Mouse (Mus musculus): ENCODE results near the gene Trp53i13.

Gene Trp53i13

DNA sequence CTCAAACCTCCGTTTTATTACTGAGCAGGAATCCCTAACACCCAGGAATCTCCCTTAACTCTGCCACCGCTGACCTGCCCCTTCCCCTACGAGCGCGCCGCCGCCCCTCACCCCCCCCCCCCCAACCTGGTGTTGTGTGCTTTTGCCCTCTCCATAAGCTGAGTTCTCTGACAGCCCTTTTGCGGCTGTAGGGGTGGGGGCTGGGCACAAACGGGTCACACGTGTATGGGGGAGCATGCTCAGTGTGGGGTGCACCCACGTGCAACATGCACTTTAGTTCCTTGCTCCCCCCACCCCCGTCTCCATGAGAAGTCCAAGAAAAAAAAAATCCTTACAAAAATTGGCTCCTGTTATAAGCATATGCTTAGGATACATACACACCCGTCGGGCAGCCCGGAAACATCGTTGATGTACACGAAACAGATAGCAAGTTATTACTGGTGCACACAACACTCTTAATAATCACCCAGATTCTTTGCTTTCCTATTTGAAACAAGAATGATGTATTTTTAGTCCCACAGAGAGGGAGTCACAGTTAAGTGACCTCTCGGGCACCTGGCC lies 23.4 kb downstream of the Trp53i13 start:
- DNase-seq (ENCODE audit: low spot score) = no peak

GRCm38 (mm10) chr11:77491502-77492291 lies 24.1 kb downstream of the Trp53i13 start:
- peak; percentile 69 for DNase-seq (ENCODE audit: low spot score)

DNA sequence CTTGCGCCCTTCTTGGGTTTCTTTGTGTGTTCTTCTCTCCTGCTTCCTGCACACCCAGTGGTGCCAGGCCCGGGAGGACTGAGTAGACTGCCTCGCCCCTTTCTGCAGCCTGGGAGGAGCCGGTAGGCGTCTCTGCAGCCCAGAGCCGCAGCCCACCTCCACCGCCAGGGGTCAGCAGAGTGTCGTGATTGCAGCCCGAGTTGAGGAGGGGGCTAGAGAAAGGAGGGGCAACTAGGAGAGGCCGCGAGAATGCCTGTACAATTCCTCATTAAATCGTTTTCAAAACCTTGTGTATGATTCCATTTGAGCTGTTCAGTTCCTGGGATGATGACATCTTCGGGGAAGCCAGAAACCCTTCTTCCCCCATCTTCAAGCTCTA lies 24.7 kb downstream of the Trp53i13 start:
- DNase-seq (ENCODE audit: low spot score) = peak; percentile 82

GRCm38 (mm10) chr11:77490451-77490850 lies 25.3 kb downstream of the Trp53i13 start:
- no peak for DNase-seq (ENCODE audit: low spot score)

- DNase-seq (ENCODE audit: low spot score) = peak; percentile 67
Observed at GRCm38 (mm10) chr11:77489591-77490235, 26.1 kb downstream of the Trp53i13 start, which contains the start of gene Ankrd13b. Gene Ankrd13b (minus strand): TSS chr11:77489678.

DNA sequence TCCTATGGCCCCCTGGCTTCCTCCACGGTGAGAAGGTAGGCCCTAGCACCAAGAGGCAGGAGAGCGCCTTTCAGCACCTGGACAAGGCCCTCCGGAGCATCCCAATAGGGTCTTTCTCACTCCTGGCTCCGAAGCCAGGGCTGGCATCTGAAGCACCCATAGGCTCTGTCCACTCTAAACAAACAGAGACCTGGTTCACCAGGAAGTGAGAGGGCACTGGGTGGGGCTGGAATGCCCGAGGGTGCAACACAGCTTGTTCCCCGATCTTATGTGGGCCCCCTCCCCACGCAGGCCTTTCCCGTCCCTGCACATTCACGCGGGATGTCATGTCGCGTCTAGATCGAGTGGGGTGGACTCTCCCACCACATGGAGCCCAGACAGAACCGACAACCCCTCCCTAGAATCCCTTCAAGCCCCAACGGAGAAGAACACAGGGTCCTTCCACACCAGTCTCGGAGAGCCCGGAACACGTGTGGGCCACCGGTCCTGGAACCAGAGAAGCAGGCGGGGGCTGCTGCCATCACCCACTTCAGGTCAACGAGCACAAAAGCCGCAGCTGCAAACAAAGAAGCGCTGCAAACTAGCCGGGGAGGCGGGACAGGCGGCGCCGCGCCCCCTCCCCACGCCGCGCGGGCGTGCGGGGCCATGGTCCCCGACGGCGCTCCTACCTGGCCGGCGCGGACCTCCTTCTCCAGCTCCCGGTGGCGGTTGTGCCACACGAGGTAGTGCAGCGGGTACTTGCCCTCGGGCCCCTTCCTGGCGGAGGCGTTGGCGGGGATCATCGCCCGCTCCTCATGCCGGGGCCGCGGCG lies 26.8 kb downstream of the Trp53i13 start:
- DNase-seq (ENCODE audit: low spot score) = no peak

- no peak for DNase-seq (ENCODE audit: low spot score)
Observed at GRCm38 (mm10) chr11:77486798-77487197, 29.0 kb downstream of the Trp53i13 start.

DNA sequence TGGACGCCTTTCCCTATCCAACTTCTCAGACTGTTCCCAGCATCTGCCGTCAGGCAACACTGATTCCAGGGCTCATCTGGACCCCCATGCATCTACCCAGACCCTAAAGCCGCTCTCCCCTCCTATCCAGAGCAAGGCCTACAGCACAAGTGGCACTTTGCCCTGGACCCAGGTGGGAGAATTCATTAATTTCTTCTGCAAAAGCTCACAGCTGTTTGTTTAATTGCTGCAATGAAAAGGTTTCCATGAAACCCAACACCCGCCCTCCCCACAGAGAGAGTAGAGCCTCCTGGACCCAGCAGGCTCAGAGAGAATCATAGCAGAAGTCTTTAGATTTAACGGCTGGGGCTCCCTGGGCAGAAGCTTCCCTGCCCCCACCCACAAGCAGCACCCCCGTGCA lies 30.6 kb downstream of the Trp53i13 start:
- DNase-seq (ENCODE audit: low spot score) = no peak

GRCm38 (mm10) chr11:77483510-77484255 lies 32.1 kb downstream of the Trp53i13 start:
- no peak for DNase-seq (ENCODE audit: low spot score)

DNA sequence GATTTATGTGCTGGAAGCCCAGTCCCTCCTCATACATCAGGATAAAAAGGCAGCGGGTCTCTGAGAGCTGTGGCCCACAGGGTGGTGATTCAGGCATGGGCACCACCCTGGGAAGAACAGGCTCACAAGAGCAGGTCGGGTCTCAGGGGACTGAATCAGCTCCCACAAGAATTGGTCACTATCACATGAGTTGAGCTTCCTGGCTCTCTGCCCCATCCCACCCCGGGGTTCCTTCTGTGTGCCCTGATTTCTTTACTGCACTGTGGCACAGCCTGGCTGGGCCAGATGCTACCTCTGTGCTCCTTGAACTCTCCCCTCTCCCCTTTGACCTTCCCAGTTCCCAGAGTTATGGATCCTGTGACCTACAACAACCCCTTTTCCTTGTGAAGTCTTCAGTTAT lies 32.7 kb downstream of the Trp53i13 start:
- no peak for DNase-seq (ENCODE audit: low spot score)

DNA sequence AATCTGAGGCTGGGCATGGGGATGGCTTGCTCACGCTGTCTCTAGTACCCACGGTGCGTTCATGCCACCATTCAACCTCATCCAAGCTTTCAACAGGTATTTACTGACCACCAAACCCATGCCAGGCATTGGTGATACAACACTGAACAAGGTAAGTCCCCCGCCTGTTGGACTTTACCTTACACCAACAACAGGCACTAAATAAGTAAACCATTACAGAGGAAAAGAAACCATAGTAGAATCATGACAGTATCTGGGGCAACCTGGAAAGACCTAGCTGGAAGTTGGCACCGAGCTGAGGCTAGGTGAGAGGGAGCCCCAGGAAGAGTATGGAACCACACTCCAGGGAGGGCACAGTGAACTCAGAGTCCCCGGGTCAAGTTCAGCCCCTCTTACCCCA lies 38.9 kb downstream of the Trp53i13 start:
- no peak for DNase-seq (ENCODE audit: low spot score)

DNA sequence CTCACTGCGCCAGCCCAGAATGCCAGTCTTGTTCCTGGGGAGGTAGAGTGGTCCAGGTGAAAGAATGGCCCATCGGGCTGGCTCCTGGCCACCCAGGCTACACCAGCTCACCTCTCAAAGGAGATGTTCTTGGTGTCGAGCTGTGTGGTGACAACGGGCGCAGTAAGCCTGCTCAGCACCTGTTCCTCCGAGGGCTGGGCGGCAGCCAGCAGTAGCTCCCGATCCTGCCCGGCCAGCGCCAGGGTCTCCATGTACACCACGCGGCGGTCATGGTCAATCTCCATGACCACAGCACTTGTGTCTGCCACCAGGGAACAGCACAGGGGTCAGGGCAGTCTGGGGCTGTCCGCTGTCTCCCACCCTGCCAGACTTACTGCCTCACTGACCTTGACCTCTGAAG lies 39.6 kb downstream of the Trp53i13 start:
- DNase-seq (ENCODE audit: low spot score) = no peak

DNA sequence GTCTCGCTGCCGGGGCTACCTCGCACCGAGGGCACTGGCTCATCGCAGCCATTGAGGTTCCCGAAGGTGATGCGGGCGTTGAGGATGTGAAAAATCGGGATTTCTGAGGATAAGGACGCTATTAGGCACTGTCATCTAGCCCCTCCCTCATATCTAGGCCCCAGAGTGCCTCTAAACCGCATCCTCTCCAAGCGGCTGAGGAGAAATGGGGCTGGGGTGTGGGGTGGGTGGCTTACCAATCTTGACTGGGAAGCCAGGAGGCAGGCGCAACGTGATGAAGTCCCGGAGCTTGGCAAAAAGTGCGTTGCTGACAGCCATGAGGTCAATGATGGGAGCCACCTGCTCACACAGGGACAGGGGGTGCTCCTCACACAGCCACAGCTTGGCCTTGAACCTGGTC lies 43.0 kb downstream of the Trp53i13 start:
- DNase-seq (ENCODE audit: low spot score) = no peak

DNA sequence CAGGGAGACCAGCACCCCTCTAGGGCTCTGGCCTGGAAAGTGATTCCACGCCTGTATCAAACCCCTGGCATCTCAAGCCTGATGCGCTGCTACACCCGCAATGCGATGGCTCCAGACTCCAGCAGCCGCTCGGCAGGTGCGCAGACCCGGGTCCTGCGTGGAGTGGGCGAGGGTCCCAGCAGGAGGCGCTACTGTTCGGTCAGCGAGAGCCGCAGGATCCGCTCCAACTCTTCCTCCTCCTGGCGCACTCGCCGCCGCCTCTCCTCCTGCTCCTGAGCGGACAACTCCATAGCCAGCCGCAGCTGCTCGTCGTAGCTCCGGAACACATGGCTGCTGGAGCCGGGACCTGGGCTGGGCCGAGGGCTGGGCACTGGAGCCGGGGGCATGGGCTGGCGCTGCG lies 44.4 kb downstream of the Trp53i13 start:
- no peak for DNase-seq (ENCODE audit: low spot score)

GRCm38 (mm10) chr11:77468397-77468796 lies 47.4 kb downstream of the Trp53i13 start:
- DNase-seq (ENCODE audit: low spot score) = no peak

- DNase-seq (ENCODE audit: low spot score) = peak; percentile 47
Observed at GRCm38 (mm10) chr11:77467784-77468183, 48.0 kb downstream of the Trp53i13 start.

DNA sequence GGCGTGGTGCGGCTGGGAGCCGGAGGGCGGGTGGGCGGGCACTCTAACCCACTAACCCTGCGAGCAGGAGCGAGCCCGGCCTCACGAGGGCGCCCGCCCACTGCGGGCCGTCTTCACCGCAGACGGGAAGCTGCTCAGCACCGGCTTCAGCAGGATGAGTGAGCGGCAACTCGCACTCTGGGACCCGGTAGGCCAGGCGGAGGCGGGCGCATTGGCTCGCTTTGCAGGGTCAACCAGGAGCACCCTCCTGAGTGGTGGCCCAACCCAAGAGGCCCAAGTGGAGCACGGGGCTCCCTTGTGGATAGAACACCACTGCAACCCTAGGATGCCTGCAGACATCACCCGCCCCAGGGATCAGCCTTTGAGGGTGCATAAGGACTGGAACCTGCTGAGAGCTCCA lies 48.6 kb downstream of the Trp53i13 start:
- DNase-seq (ENCODE audit: low spot score) = peak; percentile 41

DNA sequence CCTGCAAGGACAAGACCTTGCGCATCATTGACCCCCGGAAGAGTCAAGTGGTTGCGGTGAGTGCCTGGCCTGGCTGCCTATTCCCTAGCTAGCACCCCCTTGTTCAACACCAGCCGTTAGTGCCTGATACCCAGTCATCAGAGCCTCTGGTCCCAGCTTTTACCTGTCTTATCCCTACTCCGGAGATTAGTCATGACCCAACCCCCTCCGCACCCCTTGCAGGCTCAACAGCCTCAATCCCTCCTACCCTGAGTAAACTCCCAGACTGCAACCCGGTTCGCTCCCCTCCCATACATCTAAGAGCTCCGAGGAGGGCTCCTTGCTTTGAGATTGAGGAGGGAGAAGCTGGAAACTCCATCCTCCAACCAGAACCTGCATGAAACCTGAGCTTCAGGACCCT lies 49.2 kb downstream of the Trp53i13 start:
- no peak for DNase-seq (ENCODE audit: low spot score)

GRCm38 (mm10) chr11:77465111-77465510 lies 50.7 kb downstream of the Trp53i13 start:
- no peak for DNase-seq (ENCODE audit: low spot score)

GRCm38 (mm10) chr11:77464684-77465083 lies 51.1 kb downstream of the Trp53i13 start:
- no peak for DNase-seq (ENCODE audit: low spot score)

DNA sequence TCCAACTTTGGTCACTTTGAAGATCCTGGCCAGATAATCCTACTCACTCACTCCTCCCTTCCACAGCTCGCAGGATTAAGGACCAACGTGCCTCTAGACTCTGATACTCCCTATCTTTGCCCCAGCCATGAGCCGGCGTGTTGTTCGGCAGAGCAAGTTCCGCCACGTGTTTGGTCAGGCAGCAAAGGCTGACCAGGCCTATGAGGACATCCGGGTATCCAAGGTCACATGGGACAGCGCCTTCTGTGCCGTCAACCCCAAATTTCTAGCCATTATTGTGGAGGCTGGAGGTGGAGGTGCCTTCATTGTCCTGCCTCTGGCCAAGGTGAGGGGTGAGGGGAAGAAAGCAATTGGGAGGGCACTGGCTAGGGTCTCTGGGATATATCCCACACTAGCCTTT lies 52.0 kb downstream of the Trp53i13 start:
- no peak for DNase-seq (ENCODE audit: low spot score)

DNA sequence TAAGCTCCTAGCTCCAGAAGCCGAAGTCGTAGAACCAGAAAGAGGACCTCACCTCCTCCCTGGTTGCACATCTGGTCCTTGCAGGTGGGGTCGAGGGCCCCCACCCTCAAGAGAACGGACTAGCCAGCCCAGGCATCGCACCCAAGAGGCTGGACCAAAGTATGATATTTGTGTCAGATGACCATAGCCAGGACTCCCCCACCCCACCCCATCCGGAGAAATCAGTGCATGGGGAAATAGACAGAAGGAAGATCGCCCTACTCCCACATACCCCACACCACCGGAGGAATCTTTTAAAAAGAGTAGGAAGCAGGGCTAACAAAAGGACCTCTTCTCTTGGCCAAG lies 52.7 kb downstream of the Trp53i13 start:
- DNase-seq (ENCODE audit: low spot score) = no peak

All from ovary, adult 18-20 months (tissue).